Mouse (Mus musculus) embryonic stem cell, embryonic (primary cell): ENCODE results near the gene Clec2e.
"Not testable (repeated sequence)": the region's sequence is repeated elsewhere in the genome, so short reads cannot be mapped to it uniquely, and the experiment has no call there.

Experiments used
- CTCF ChIA-PET, 4 experiments: fragments of 300-600 bp in 2 of 4; fragments of 350-600 bp in 2 of 4; sonication (Branson Sonifier 250); formaldehyde crosslinking; loops; one replicate each; lab custom pipeline; 2022; ENCODE audit warnings: inconsistent platforms in 2 of 4; lab: Charles Lee
- POLR2A ChIA-PET, 4 experiments: fragments of 300-600 bp in 2 of 4; fragments of 350-600 bp in 2 of 4; sonication (Branson Sonifier 250); formaldehyde crosslinking; loops; one replicate each; lab custom pipeline; 2022; ENCODE audit warnings: antibody characterized with exemption in 4 of 4, inconsistent platforms in 1 of 4; lab: Charles Lee

The Clec2e gene

DNA sequence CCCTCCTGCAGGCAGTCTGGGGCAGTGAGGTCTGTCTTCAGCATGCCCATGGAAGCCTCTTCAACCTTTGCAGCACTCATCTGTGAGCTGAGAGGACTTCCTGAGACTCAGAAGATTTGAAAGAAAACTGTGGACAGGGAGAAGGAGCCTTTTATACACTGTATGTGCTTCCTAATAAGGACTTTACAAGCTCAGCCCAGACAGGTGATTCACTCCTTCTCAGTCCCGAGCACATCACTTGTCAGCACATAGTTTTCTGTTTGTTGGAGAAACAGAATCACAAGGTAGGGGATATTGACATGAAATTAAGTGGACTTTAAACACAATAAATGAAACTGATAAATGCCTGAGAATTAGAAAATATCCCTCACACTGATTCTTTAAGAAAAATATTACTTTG, at the start of gene Clec2e:
Gene Clec2e, minus strand, starts transcription at position 120 of the 400 bp plus-strand sequence.
- CTCF ChIA-PET, POLR2A ChIA-PET: not testable (repeated sequence)

DNA sequence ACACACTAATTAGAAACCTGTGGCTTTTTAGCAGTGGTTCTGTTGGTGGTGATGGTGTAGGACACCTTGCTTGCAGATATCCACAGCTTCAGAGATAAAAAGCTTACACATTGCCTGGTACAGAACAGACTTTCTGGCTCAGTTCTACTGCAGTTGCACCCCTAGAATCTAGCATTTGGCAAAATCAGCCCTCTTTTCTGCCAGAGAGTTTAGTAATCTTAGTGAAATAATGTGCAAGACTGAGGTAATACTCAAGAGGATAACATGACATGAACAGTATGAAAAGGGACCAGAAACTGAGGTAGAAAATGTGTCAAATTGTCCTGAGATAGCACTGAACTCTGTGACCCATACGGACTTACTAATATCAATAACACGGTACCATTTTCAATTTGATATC, 46.1 kb upstream of the Clec2e start:
- CTCF ChIA-PET: no interaction called here
- POLR2A ChIA-PET: no interaction called here

DNA sequence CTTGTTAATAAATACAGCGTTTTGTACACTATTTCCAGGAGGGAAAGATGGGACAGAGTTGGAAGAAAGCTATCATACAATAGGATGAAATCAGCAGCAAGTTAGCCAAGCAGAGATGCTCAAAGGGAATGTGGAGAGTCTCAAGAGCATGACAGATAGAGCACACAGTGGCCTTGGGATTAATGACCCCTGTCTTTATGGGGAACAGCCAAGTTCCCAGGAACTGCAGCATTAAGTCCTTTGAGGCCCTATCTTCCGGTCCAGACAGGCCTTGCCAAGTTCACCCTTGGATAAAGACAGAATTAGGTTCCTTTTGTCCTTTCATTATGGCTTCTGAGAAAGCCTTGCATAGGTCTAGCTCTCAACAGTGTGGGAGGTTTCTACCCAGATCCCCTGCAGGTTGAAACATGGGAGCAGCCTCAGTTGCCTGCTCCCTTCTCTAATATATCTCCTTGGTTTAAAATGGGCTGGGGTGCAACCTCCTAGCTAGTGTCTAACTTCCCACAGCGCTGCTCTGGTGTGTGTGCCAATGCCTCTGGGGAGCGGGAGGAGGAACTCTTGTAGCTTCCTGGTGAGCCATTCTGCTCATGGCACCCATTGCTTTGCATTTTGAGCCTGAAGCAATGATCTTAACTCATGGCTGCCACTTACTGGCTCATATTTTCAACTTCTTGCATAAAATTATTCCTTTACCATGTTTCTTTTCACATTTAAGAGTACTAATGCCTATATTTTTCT, 32.1 kb upstream of the Clec2e start:
- CTCF ChIA-PET: interaction anchor here in 1 of 4 experiments (0.7 kb wide), 1 partner anchor 99 kb away, joined by 4 read pairs; no protein-coding TSS in a partner anchor
- POLR2A ChIA-PET: no interaction called here

DNA sequence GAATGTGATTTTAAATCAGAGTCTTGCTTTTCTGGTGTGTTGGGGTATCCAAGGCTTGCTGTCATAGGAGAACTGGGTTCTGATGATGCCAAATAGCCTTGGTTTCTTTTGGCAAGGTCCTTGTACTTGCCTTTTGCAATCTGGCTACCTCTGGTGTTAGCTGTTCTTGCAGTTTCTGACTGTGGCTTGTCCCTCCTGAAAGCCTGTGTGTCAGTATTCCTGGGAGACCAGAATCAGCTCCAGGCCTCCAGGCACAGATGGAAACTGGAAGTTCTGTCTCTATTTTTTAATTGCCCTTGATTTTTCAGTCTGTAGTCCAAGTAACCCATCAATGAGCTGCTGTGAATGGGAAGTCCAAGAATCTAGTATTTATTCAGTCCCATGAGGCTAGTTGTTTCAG, 26.1 kb upstream of the Clec2e start:
- ChIA-PET CTCF (no interaction called here), POLR2A (no interaction called here)

DNA sequence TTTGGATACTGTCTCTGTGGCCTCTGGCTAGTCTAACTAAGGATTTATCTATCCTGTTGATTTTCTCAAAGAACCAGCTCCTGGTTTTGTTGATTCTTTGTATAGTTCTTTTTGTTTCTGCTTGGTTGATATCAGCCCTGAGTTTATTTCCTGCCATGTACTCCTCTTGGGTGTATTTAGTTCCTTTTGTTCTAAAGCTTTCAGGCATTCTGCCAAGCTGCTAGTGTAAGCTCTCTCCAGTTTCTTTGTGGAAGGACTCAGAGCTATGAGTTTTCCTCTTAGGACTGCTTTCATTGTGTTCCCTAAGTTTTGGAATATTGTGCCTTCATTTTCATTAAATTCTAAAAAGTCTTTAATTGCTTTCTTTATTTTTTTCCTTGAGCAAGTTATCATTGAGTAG, 23.8 kb upstream of the Clec2e start:
- CTCF ChIA-PET, POLR2A ChIA-PET: not testable (repeated sequence)

DNA sequence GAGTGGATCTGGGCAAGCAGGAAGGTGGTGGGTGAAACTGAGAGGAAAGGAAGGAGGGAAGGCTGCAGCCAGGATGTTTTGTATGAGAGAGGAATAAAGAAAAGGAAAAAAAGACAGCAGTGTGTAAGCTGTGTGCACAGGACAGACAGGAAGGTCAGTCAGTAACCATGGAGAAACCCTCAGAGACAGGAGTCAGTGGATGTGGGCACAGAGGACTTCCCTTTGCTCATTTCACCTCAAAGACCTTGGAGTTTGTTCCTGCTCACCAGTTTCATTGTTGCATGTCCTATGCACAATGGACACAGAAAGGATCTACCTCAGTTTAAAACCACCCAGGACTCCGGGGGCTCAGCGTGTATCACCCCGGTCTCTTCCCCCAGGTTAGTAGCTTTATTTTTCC, 15.5 kb upstream of the Clec2e start:
- CTCF ChIA-PET: no interaction called here
- POLR2A ChIA-PET: no interaction called here

DNA sequence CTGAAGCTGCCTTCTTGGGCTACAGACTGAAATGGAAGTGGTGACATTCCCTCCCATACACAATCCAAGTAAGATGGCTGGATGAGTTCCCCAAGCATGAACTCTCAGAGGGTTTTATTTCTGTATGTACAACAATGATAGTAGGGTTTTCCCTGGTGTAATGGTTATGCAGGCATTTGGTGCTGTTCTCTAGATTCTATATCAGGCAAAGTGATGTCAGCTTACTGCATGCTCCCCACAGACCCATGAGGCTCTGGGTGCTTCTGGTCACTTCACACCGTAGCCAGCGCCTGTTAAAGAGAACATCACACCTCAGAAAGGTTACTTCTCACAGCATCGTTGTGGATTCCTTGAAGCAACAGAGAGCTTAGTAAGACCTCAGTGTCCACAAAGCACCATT, 13.5 kb upstream of the Clec2e start:
- POLR2A ChIA-PET, CTCF ChIA-PET: not testable (repeated sequence)

DNA sequence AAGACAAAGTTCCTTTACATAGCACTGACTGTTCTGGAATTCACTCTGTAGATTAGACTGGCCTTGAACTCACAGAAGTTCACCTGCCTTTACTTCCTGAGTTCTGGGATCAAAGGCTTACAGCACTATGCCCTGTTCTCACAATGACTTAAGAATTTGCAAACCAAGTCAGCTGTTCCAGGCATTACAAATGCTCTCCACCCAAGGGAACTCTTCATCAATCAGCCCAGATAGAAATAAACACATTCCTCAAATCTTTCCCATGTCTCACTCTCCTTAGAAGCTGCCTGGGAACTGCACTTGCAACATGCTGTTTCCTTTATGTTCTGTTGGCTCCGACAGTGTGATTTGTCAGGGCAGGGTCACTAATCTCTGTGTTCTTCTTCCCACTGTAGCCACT, 13.1 kb upstream of the Clec2e start:
- ChIA-PET CTCF (no interaction called here), POLR2A (no interaction called here)

DNA sequence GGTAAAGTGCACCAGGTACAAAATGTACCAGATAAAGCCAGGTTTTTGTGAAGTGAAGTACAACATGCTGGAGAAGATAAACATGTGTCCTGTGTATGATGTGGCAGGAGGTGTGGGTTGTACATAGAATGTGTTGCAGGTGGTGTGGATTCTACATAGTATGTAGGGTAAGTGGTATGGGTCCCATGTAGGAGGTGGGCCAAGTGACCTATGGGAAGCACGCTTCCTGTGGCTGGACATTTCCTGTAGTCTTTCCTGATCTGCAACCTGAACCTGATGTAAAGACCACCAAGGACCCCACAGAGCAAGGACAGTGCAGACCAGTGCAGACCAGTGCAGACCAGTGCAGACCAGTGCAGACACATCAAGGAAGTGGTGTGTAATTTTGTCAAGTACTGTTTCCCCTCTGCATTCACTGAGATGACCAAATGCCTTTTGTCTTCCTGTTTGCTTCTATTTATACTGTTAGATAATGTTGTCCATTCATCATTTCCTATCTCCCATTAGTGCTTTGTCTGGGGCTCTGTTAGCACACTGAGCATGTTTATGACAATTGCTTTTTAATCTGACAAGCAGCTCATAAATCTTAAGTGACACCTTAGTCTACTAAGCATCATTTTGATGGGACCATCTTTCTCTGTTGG, 12.4 kb upstream of the Clec2e start:
- ChIA-PET POLR2A (no interaction called here), CTCF (no interaction called here)

DNA sequence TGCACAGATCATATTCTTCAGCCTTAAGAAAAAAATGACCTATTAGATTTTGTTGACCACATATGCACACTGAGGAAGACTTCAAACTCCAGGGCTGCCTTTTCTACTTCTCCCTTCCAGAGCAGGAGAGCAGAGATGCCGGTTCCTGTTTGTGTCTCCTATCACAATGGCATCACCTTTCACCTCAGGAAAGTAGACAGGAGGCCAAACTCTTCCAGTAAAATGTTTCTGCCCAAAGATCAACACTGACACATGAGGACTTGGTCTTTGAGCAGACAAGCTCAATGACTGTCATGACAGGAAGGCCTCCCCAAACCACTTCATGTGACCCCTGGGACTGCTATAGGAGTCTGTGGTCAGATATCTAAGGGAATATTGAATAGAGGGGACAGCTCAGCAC, 11.8 kb upstream of the Clec2e start:
- CTCF ChIA-PET: no interaction called here
- POLR2A ChIA-PET: no interaction called here

DNA sequence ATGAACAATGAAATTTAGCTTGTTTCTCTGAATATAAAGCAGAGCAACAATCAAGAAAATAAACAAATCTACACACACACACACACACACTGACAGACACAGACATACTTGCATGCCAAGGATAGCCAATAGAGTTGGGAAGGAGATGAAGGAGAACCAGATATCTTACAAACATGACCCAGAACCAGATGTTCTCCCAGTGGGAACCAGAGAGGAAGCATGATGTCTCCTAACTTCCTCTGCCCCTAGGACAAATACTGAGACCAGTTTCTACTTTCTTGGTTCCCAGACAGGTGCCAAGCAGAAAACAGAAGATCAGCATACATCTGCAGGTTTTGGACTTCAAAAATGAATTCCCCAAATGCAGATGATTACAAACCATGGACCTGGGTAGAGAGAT, 7.2 kb upstream of the Clec2e start:
- ChIA-PET POLR2A (no interaction called here), CTCF (no interaction called here)

DNA sequence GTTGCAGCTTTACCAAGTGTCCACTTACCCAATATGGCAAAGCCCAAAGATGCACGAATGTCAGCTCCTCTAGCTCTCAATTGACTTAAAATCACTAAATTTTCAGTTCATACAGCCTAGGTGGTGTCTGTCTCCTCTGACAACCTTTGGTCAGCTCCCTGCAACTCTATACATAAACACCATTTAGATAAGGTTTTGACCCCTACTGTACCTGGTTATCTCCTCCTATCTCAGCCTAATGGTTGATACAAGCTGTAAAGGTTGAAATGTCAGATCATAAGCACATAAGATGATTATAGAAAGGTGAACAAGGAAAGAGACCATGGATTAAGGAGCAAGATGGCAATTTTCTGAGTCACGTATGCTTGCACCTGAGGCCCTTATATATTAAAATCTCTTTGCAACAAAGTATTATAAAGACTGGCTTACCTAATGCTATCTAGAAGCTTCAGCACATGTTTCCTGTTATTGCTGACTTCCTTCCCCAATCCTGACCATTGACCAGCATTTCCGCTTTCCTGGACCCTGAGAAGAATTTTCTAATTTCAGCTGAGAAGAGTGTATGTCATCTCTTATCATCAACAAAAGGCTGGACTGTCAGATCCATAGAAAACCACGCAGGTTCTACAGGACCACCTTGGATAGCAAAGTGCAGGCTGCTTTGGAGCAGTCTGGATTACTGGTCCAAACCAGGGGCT, 2.3 kb upstream of the Clec2e start:
- ChIA-PET POLR2A (no interaction called here), CTCF (interaction anchor here in 1 of 4 experiments (0.6 kb wide), 1 partner anchor 125 kb away, joined by 3 read pairs; no protein-coding TSS in a partner anchor)

DNA sequence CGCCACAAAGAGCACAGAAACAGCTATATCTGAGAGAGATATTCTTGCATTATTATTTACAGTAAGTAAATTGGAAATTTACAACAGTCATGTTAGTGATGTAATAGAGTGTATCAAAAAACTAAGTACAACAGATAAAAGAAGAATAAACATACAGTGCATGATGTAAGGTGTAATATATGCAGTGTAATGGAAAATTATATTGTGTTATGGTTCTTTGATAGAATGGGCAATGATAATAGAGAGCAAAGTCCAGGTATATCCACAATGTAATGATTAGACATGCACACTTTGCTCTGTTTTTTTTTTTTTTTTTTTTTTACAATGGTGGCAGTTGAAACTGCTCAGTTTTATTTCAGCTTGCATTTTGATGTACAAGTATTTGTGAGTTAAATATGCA, 891 bp upstream of the Clec2e start:
- CTCF ChIA-PET: no interaction called here
- POLR2A ChIA-PET: no interaction called here

DNA sequence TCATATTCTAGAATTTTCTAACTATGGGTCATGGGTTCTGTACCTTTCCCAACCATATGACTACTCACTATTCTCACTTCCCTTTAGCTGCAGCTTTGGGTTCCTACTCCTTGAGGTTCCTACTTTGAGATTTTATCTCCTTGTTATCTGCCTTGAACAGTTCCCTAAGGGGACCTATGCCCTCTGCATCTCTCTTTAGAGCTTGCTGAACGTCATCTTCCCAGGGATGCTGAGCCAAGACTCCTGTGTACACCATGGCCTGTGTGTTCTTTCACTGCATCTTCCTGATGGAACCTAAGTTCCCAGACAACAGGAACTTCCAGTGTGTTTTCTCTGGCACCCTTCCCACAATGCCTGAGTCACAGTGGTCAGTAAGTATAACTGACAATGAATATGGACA, 2.8 kb downstream of the Clec2e start:
- ChIA-PET POLR2A (no interaction called here), CTCF (no interaction called here)

DNA sequence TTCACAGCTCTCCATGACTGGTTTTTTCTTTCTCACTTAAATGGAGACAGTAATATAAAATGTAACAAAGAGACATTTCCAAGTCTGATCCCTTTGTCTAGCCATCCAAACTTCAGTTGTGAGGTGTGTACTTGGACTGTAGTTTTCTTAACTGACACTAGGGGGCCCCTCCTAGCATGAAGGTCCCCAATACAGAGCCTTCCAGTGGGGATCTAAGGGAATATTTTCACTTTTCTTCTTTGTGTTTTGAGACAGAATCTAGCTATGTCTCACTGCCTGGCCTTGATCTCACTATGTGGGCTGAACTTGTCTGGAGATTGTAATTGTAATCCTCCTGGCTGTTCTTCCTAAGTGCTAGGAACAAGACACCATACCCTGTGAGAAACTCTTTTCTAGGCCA, 5.5 kb downstream of the Clec2e start:
- ChIA-PET POLR2A (interaction anchor here in 1 of 4 experiments (0.6 kb wide), 1 partner anchor 249 kb away, joined by 3 read pairs; no protein-coding TSS in a partner anchor), CTCF (interaction anchor here in 2 of 4 experiments (0.6 to 2.0 kb wide), 2 partner anchors 143 to 298 kb away, joined by 7 to 10 read pairs; no protein-coding TSS in a partner anchor)

DNA sequence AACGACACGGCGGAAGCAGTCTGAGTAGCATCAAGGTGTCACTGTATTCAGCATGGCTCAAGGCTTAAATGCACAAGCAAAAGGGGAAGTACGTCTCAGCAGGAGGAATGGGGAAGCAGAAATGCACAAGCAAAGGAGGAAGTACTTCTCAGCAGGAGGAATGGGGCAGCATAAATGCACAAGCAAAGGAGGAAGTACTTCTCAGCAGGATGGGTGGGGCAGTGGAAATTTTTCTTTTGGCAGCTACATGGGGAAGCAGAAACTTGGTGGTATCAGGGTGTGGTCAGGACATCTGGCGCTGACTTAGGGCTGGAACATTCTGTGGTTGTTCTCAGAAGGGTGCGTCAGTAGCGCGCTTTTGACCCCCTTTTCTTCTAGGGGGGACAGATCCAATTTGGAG, 12.1 kb downstream of the Clec2e start:
- POLR2A ChIA-PET, CTCF ChIA-PET: not testable (repeated sequence)

DNA sequence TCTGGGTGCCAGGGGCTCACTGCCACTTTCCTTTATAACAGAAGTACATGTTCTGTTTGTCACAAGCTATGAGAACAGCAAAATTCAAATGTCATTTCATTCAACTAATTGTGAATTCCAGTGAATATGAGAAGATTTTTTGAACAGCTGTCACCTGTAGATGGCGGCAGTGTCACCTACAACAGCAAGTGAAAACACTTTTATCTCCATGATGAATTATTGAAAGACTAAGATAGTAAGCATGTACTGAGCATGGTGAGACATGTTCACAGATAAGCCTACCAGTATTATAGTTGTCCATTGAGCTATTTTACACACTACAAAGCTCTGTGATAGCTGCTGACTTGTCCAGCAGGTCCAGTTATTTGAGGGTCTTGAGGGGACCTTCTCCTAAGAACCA, 12.6 kb downstream of the Clec2e start:
- ChIA-PET CTCF (no interaction called here), POLR2A (no interaction called here)

DNA sequence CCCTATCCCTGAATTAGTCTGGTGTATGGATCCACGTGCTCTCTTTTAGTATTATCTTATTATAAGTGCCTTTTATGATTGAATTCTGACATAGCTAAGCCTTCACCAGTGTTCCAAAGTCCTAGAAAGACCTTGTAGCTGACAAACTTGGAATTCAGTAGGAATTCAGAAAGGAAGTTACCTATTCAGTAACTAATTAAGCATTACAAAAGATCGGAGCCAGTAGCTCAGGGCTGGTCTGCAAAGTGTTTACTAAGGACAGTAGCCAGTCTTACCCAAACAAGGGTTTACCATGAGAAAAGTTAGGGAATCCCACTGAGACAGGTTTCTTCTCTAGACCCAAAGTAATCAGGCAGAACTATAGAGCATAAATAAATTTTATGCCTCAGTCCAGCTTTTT, 14.7 kb downstream of the Clec2e start:
- CTCF ChIA-PET, POLR2A ChIA-PET: not testable (repeated sequence)

DNA sequence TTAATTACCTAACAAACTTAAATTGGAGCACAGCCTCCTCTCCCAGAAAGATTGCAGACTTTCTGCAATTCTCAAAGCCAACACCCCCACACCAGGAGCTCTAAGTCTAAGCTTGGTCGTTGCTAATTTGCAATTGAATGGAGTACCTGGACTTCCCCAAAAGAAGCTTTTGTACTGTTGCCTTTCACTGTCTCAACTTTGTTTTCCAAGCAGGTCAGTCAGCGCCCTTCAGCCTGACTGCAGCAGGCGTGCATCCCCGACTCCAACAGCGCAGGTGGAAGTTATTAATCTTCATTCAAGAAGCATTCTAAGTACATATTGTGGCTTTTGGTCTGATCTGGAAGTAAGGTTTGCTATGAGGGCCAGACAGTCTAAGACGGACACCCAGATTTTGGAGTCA, 15.6 kb downstream of the Clec2e start:
- ChIA-PET CTCF (no interaction called here), POLR2A (no interaction called here)

DNA sequence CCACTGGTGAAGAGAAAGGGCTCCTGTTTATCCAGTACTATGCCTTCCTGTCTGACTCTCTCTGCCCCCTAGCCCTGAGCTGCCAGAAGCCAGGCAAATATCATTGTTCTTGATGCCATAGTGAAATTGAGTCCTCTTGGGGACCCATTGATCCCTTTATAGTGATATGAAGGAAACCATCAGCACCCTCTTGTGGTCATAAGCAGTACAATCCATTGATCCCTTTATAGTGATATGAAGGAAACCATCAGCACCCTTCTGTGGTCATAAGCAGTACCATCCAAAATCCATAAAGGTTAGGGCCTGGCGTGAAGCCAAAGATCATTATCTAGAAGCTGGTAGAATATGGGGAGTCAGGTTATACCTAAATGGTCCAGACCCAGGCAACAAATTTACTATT, 33.7 kb downstream of the Clec2e start:
- POLR2A ChIA-PET: no interaction called here
- CTCF ChIA-PET: no interaction called here

DNA sequence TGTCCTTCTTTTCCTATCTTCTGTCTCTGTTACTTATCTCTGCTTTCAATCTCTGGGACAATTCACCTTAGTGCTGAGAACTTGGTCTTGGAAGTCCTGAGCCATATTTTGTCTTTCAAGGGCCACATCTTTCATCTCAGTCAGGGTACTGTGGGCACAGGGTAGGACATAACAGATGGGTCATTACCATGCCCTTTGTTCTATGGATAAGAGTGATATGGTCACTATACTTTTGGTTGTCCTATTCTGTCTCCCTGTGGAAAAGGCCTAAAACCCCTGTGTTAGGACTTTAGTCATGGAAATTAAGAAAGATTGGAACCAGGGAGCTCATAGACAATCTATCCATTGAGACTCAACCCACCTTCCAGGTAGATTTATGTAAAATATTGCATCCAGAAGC, 34.2 kb downstream of the Clec2e start:
- ChIA-PET CTCF (no interaction called here), POLR2A (no interaction called here)
